Mouse (Mus musculus) spleen, postnatal 4 days (tissue): ENCODE data around the gene Megf9.
A peak's percentile ranks its signal among the peaks of the same experiment; 100 is the strongest.

ENCODE experiments used
- DNase-seq, 2 experiments: peaks; one replicate each; pipeline ENCODE4 v3.0.0; 2022; ENCODE audit warnings: low spot score in 2 of 2

Megf9 gene

DNA sequence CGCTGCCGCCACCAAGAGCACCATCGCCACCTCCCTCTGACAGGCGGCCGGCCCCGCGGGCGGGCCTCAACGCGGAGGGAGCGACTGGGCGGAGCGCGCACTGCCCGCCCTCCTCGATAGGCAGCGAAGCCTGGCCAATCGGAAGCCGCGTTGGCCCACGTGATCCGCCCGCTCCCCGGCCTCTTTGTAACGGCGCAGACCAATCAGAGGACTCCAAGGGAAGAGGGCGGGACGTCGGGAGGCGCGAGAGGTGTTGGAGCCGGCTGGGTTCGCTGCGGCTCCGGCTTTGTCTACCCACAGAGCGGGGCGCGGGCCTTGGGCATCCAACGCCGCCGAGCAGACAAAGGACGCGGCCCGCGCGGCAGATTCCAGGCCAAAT is at the start of gene Megf9:
Megf9 (minus strand) TSS at position 105 of the 379 bp plus-strand sequence.
- DNase-seq: peak; percentile 97 to 98

GRCm38 (mm10) chr4:70579654-70580053 is 44.9 kb upstream of the Megf9 start:
- DNase-seq: no peak

GRCm38 (mm10) chr4:70578301-70578700 is 43.5 kb upstream of the Megf9 start:
- DNase-seq: no peak

DNA sequence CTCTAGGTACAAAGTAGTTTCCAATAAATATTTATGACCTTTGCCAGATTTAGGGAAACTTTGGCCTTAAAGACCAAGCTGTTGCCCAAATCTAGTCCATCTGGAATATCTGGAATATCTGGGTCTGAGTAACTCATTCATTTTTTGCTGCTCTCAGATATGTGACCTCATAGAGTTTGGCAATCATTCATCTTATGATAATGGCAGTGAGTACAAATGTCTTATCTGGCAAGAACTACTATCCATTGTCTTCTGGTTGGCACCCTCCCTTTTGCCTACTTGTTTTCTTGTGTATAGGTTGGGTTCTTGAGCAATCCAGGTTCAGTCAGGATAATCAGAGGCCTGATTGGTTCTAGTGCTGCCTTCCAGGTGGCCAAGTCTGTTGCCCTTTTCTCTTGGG is 41.3 kb upstream of the Megf9 start:
- DNase-seq: no peak

- no peak for DNase-seq
Observed at GRCm38 (mm10) chr4:70573926-70574325, 39.1 kb upstream of the Megf9 start.

GRCm38 (mm10) chr4:70553888-70554287 is 19.1 kb upstream of the Megf9 start:
- no peak for DNase-seq

- no peak for DNase-seq
Observed at GRCm38 (mm10) chr4:70553230-70553797, 18.5 kb upstream of the Megf9 start.

DNA sequence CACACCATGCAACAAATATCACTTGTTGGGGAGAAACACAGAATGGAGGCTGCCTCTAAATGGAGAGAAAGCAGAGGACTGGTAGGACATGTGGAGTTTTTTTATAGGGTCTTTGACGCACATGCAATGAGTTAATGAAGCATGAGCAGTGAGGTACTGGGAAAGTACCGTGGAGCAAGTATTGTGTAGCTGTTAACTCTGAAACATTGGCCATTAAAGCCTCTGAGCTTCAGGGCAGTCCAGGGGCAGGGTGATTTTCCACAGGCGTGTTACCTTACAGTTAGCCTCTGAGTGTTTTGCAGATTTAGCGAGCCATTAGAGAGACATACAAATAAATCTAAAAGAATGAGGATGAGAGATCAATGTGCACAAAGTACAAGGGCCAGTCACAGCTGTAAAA is 17.3 kb upstream of the Megf9 start:
- DNase-seq: no peak

DNA sequence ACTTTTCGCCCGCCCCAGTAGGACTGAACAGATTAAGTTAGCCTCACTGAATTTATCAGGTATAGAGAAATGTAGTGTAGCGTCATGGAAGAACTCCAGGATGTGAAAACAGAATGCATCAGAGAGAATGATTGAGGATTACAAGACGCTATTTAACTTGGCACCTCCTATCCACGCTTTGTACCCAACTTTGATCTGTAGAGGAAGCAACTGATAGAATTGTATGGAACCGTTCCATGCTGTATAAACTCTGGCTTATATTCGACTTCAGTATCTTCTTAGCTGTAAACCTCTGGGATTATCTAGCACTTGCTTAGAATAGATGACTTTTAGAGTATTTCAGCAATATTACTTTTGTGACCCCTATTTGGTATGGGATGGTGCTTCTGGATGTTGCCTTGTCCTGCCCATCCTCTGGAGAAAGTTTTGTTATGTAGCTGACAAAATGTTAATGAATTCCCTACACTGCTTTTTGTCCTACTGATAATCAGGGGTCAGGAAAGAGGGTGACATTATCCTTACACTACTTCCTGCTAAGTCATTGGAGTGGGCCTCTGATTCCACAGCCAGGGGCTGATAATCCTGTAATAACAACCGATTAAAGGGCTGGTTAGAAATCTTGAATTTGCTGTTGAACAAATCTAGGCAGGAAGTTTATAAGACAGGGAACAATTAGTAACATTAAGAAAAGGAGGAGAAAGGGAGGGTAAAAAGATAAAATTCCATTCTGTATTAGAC is 12.8 kb upstream of the Megf9 start:
- no peak for DNase-seq

DNA sequence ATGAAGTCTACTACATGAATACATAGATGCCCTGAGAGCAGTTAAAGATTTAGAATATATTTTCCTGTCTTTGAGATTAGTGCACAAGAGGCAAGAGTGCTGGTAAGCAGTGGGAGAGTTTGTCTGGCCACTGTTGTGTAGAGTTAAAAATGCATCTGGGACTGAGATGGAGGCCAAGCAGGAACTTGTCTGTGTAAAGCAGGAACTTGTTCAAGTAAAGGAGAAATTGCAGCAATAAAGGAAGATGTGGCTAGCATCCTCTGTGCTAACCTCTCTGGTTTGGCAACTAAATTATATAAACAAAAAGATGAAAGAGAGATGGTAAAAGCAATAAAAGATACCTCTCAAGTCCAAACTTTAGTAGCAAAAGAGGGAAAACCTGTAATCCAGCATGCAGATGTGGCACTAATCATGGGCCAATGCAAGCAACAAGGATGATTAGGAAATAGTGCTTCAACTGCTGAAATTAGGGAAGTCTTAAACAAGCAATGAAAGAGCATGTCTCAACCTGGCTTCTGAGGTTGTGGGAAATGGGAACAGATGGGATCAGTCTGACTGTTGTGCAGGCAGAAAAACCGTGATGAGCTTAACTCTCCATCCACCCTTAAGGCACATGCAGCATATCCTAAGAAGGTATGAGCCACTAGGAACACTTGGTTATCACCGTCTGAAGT is 11.2 kb upstream of the Megf9 start:
- no peak for DNase-seq

GRCm38 (mm10) chr4:70544390-70544789 is 9.6 kb upstream of the Megf9 start:
- no peak for DNase-seq

GRCm38 (mm10) chr4:70542387-70542786 is 7.6 kb upstream of the Megf9 start:
- DNase-seq: no peak

GRCm38 (mm10) chr4:70540743-70541142 is 5.9 kb upstream of the Megf9 start:
- DNase-seq: no peak

DNA sequence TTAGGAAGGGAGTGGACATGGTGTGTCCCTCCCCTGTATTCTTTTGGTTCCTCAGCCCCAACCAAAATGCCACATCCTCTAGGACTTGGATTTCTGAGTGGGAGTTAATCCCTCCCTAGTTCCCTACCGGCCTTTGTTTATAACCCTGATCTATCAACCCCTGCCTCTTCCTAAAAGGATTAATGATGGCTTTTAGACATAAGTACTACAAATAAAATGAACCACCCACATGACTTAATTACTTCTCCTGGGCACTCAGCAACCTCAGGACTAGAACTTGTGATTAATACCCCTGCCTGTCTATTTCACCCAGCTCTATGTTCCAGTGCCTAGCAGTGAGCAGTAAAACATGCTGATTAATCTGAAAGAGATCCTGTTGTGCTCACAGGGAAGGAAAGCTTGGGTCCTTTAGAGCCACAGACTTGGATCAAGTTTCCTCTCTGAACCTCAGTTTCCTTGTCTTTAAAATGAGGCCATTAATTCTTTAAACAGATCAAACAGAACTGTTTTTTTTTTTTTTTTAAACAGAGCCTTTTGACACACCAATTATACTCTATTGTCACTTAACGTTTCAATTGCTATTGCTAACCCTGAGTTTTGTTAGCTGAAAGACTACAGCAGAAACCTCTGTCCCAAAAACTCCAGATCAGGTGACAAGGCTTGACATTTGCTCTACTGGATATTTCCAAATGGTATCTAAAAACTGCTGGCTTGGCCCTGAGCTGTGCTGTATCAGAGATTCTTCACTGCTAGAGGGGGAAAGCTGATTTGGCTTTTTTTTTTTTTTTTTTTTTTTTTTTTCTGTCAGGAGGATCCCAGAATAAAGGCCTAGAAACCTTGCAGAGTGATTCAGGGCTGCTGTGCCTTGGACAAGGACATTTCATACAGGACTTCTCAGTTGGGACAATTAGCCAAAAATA is 2.1 kb upstream of the Megf9 start:
- no peak for DNase-seq

DNA sequence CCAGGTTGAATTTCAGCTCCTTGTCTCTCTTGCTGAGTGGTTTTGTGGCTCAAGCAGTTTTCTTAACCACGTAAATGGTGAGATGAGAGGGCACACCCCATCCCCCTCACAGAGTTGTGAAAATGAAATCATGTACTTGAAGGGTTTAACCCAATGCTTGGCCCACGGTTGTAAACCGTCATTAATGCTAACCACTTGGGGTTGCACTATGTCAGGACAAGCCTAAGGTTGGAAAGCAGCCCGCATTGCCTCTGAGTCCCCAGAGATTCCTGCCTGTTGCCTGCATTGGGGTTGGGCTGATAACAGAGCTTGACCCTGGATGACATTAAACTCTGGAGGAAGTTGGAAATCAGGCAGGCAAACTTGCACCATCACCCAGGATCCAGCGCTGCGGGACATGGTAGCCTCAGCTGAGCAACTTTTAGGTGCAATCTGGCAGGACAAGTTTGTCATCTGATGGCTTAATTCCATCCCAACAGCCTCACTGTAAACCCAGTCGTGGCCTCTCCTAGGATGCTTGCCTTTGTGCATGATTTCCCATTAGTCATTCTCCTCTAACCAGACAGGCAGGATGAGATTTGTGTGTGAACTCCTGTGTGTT is 1.0 kb upstream of the Megf9 start:
- peak; percentile 24 to 64 for DNase-seq

GRCm38 (mm10) chr4:70535289-70535688 is 494 bp upstream of the Megf9 start:
- no peak for DNase-seq

DNA sequence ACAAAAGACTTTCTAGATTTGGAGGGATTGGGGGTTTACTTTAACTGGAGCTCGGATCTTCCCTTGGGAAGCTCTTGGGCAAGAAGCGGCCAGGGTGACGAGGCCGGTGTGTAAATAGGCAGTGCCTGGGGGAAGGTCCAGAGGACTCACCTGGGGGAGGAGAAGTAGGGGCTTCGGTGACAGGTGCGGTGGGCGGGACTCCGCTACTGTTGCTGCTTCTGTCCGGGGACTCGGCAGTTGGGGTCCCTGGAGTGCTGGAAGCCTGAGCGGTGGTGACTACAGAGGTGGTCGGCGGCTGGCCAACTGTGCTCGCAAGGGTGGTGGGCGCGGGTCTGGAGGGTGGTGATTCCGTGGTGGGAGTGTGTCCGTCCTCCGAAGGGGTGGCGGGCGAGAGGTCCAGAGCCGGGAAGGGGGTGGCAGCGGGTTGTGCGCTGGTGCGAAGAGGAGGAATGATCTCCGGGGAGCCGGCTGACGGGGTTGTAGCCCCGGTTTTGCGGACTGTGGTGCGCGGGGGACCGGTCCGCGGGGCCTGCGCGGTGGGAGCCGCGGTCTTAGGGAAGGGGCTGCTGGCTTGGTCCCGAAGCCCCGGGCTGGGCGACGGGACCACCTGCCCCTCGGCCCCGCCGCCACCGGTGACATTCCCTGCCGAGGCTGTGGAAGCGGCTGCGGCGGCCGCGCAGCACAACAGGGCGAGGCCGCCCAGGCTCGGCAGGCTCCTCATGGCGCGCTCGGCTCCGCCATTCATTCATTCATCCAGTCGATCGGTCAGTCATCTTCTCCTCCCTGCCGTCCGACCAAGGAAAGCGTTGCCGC is 511 bp downstream of the Megf9 start:
- DNase-seq: peak; percentile 44 to 80

- DNase-seq: no peak
Observed at GRCm38 (mm10) chr4:70533056-70533805, 1.6 kb downstream of the Megf9 start.

- DNase-seq: no peak
Observed at GRCm38 (mm10) chr4:70531021-70531420, 3.8 kb downstream of the Megf9 start.

- no peak for DNase-seq
Observed at GRCm38 (mm10) chr4:70528622-70529021, 6.2 kb downstream of the Megf9 start.
